Mouse (Mus musculus) C2C12 (cell line): ENCODE results near the gene Txn2.

ENCODE experiments used
- CTCF ChIP-seq: IDR thresholded peaks from one replicate; pipeline ENCODE4 v1.5.1; 2011; ENCODE audit not compliant: control insufficient read depth, insufficient read depth, insufficient read length
- MAX ChIP-seq: IDR thresholded peaks from one replicate; pipeline ENCODE4 v1.6.1; 2011; ENCODE audit warnings: mild to moderate bottlenecking, control low read depth
- MYOG ChIP-seq: IDR thresholded peaks from one replicate; pipeline ENCODE4 v1.6.1; 2011; ENCODE audit not compliant: control insufficient read depth, insufficient read length; ENCODE audit errors: extremely low read depth
- USF1 ChIP-seq: IDR thresholded peaks from one replicate; pipeline ENCODE4 v1.6.1; 2011; ENCODE audit warnings: low read depth, mild to moderate bottlenecking, control low read depth, moderate library complexity

DNA sequence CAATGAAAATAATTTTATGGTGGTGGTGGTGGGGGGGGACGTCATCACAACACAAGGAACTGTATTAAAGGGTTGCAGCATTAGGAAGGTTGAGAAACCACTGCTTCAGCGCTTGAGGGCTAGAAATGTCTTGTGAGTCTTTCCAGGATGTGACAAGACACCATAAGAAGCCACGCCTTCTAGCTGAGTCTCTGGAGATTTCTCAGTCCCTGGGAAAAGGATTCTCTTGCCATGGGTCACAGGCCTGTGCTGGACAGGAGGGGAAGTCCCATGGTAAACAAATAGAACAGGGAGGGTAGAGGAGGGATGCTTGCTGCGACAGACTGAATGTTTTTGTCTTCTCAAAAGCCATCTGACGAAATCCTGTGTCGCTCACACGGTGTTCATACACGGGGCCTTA is 37.0 kb downstream of the Txn2 start:
- TF ChIP-seq CTCF (no peak), MYOG (no peak), MAX (peak; percentile 70), USF1 (no peak)
